Mouse (Mus musculus) thymus, adult 2 months (tissue): ENCODE measurements around the gene Muc1.

Source experiments
- CTCF ChIP-seq: fragments of 200-500 bp; IDR thresholded peaks from 2 replicates; pipeline ENCODE4 v1.5.1; 2012; ENCODE audit warnings: mild to moderate bottlenecking, control low read depth, low read length, moderate library complexity, borderline replicate concordance; ENCODE audit not compliant: control insufficient read depth, poor library complexity, insufficient read depth; ENCODE audit errors: extremely low read depth
- POLR2A ChIP-seq: fragments of 200-500 bp; IDR thresholded peaks from 2 replicates; pipeline ENCODE4 v1.6.1; 2012; ENCODE audit warnings: mild to moderate bottlenecking, low read length, control low read depth, moderate library complexity; ENCODE audit not compliant: control insufficient read depth, poor library complexity, insufficient read depth; ENCODE audit errors: extremely low read depth

DNA sequence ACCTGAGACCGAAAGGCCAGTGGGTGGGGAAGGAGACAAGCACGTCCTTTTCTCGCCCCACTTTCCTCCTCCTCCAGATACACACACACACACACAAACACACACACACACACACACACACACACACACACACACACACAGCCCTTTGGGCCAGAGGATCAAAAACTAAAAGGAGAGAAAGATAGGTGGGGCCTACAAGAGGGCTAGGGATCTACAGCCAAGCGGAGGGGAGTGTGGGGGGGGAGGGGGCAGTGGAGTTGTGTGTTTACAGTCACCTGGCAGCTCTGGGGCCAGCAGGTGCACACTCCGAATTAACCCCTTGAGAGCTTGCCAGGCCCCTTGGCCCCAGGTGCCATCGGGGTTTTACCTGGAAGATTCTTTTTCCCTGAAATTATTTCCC is 3.8 kb downstream of the Muc1 start:
- no peak for TF ChIP-seq POLR2A
- no peak for TF ChIP-seq CTCF
